Mouse (Mus musculus): ENCODE data around the gene Cmtr1. TPM values are rescaled to one million over a fixed set of nuclear protein-coding genes. Genes with fewer than 3 reads are reported as not detected.

Gene Cmtr1
- polyA plus RNA-seq, 1 experiment: 55.7 TPM

GRCm38 (mm10) chr17:29706981-29707545 is 46.7 kb downstream of the Cmtr1 start:
- Histone ChIP-seq H3K27me3 (ENCODE audit: control insufficient read depth, insufficient read depth, insufficient read length) (no peaks in the 10 kb centered on the region), H3K4me2 (ENCODE audit: low read depth) (no peak overlapping the region), H3K4me3 (no peak overlapping the region), H3K36me3 (ENCODE audit: control insufficient read depth, insufficient read depth) (no peaks in the 10 kb centered on the region), H3K79me2 (ENCODE audit: control insufficient read depth, insufficient read depth) (no peaks in the 10 kb centered on the region), H3ac (ENCODE audit: control insufficient read depth, insufficient read length) (no peak overlapping the region)
- TF ChIP-seq TCF12 (IDR thresholded peaks at IDR 0.05; ENCODE audit: insufficient read depth, poor library complexity, severe bottlenecking) (no peak), TCF3 (IDR thresholded peaks at IDR 0.05; ENCODE audit: insufficient read length, low read depth) (no peak), MYOD1 (IDR thresholded peaks at IDR 0.05; ENCODE audit: control insufficient read depth in 1 of 3, insufficient read length in 2 of 3, low read depth in 2 of 3) (no peak), MYOG (IDR thresholded peaks at IDR 0.05; ENCODE audit: control insufficient read depth in 1 of 3, insufficient read depth in 1 of 3, insufficient read length in 2 of 3, low read depth in 2 of 3) (no peak), CEBPB (IDR thresholded peaks at IDR 0.05; ENCODE audit: insufficient read depth, poor library complexity, severe bottlenecking) (no peak), SRF (IDR thresholded peaks at IDR 0.05; ENCODE audit: control insufficient read depth, insufficient read length, low read depth) (no peak), USF1 (IDR thresholded peaks at IDR 0.05; ENCODE audit: low read depth) (no peak), E2F4 (IDR thresholded peaks at IDR 0.05; ENCODE audit: insufficient read depth) (no peak)

GRCm38 (mm10) chr17:29708783-29709182 is 48.4 kb downstream of the Cmtr1 start:
- Histone ChIP-seq H3ac (ENCODE audit: control insufficient read depth, insufficient read length) (no peak overlapping the region), H3K79me2 (ENCODE audit: control insufficient read depth, insufficient read depth) (no peaks in the 10 kb centered on the region), H3K27me3 (ENCODE audit: control insufficient read depth, insufficient read depth, insufficient read length) (no peaks in the 10 kb centered on the region), H3K4me2 (ENCODE audit: low read depth) (no peak overlapping the region), H3K4me3 (no peak overlapping the region), H3K36me3 (ENCODE audit: control insufficient read depth, insufficient read depth) (no peaks in the 10 kb centered on the region)
- TF ChIP-seq MAX (IDR thresholded peaks at IDR 0.05; ENCODE audit: low read depth) (no peak), SRF (IDR thresholded peaks at IDR 0.05; ENCODE audit: control insufficient read depth, insufficient read length, low read depth) (no peak), TCF3 (IDR thresholded peaks at IDR 0.05; ENCODE audit: insufficient read length, low read depth) (no peak), POLR2A (IDR thresholded peaks at IDR 0.05; ENCODE audit: insufficient read length, low read depth) (no peak), REST (IDR thresholded peaks at IDR 0.05; ENCODE audit: insufficient read depth, insufficient read length) (no peak), TCF12 (IDR thresholded peaks at IDR 0.05; ENCODE audit: insufficient read depth, poor library complexity, severe bottlenecking) (no peak), CEBPB (IDR thresholded peaks at IDR 0.05; ENCODE audit: insufficient read depth, poor library complexity, severe bottlenecking) (no peak)

- H3K27me3 ChIP-seq (ENCODE audit: control insufficient read depth, insufficient read depth, insufficient read length): no peaks in the 10 kb centered on the region
- no peak overlapping the region for H3K4me2 ChIP-seq (ENCODE audit: low read depth)
- TF ChIP-seq MAX (IDR thresholded peaks at IDR 0.05; ENCODE audit: low read depth): no peak
- no peak for TF ChIP-seq TCF12 (IDR thresholded peaks at IDR 0.05; ENCODE audit: insufficient read depth, poor library complexity, severe bottlenecking)
- TF ChIP-seq POLR2AphosphoS2 (IDR thresholded peaks at IDR 0.05; ENCODE audit: insufficient read length, low read depth): no peak
- no peak for TF ChIP-seq TCF3 (IDR thresholded peaks at IDR 0.05; ENCODE audit: insufficient read length, low read depth)
- TF ChIP-seq REST (IDR thresholded peaks at IDR 0.05; ENCODE audit: insufficient read depth, insufficient read length): no peak
- TF ChIP-seq MYOG (IDR thresholded peaks at IDR 0.05; ENCODE audit: control insufficient read depth in 1 of 3, insufficient read depth in 1 of 3, insufficient read length in 2 of 3, low read depth in 2 of 3): no peak
- no peak for TF ChIP-seq MYOD1 (IDR thresholded peaks at IDR 0.05; ENCODE audit: control insufficient read depth in 1 of 3, insufficient read length in 2 of 3, low read depth in 2 of 3)
- no peak for TF ChIP-seq SRF (IDR thresholded peaks at IDR 0.05; ENCODE audit: control insufficient read depth, insufficient read length, low read depth)
- TF ChIP-seq E2F4 (IDR thresholded peaks at IDR 0.05; ENCODE audit: insufficient read depth): no peak
- no peak for TF ChIP-seq POLR2A (IDR thresholded peaks at IDR 0.05; ENCODE audit: insufficient read length, low read depth)
- no peak for TF ChIP-seq CEBPB (IDR thresholded peaks at IDR 0.05; ENCODE audit: insufficient read depth, poor library complexity, severe bottlenecking)
- H3K79me2 ChIP-seq (ENCODE audit: control insufficient read depth, insufficient read depth): no peaks in the 10 kb centered on the region
- H3K36me3 ChIP-seq (ENCODE audit: control insufficient read depth, insufficient read depth): no peaks in the 10 kb centered on the region
- H3ac ChIP-seq (ENCODE audit: control insufficient read depth, insufficient read length): no peak overlapping the region
- no peak overlapping the region for H3K4me3 ChIP-seq
Observed at GRCm38 (mm10) chr17:29710562-29711044, 50.2 kb downstream of the Cmtr1 start.

- no peaks in the 10 kb centered on the region for H3K27me3 ChIP-seq (ENCODE audit: control insufficient read depth, insufficient read depth, insufficient read length)
- H3K36me3 ChIP-seq (ENCODE audit: control insufficient read depth, insufficient read depth): no peaks in the 10 kb centered on the region
- TF ChIP-seq POLR2A (IDR thresholded peaks at IDR 0.05; ENCODE audit: insufficient read length, low read depth): no peak
- H3K4me3 ChIP-seq: no peak overlapping the region
- no peak overlapping the region for H3ac ChIP-seq (ENCODE audit: control insufficient read depth, insufficient read length)
- H3K4me2 ChIP-seq (ENCODE audit: low read depth): no peak overlapping the region
- peaks cover 3% of the 10 kb centered on the region for H3K79me2 ChIP-seq (ENCODE audit: control insufficient read depth, insufficient read depth)
Observed at GRCm38 (mm10) chr17:29711076-29711744, 50.8 kb downstream of the Cmtr1 start.

- Histone ChIP-seq H3K36me3 (ENCODE audit: control insufficient read depth, insufficient read depth) (no peaks in the 10 kb centered on the region), H3K79me2 (ENCODE audit: control insufficient read depth, insufficient read depth) (peaks cover 8% of the 10 kb centered on the region), H3K4me2 (ENCODE audit: low read depth) (no peak overlapping the region), H3K27me3 (ENCODE audit: control insufficient read depth, insufficient read depth, insufficient read length) (no peaks in the 10 kb centered on the region), H3K4me3 (no peak overlapping the region), H3ac (ENCODE audit: control insufficient read depth, insufficient read length) (no peak overlapping the region)
- TF ChIP-seq POLR2A (IDR thresholded peaks at IDR 0.05; ENCODE audit: insufficient read length, low read depth) (no peak), E2F4 (IDR thresholded peaks at IDR 0.05; ENCODE audit: insufficient read depth) (no peak), MYOG (IDR thresholded peaks at IDR 0.05; ENCODE audit: control insufficient read depth in 1 of 3, insufficient read depth in 1 of 3, insufficient read length in 2 of 3, low read depth in 2 of 3) (no peak), TCF3 (IDR thresholded peaks at IDR 0.05; ENCODE audit: insufficient read length, low read depth) (no peak), POLR2AphosphoS2 (IDR thresholded peaks at IDR 0.05; ENCODE audit: insufficient read length, low read depth) (peak; percentile 17)
Observed at GRCm38 (mm10) chr17:29711745-29712431, 51.5 kb downstream of the Cmtr1 start.

All from myocyte (in vitro differentiated cells).